Mouse (Mus musculus): Measurements from ENCODE around the gene Crebbp. TPM values are rescaled to one million over a fixed set of nuclear protein-coding genes. Genes with fewer than 3 reads are reported as not detected.
"Not testable (repeated sequence)": the region's sequence is repeated elsewhere in the genome, so short reads cannot be mapped to it uniquely, and the experiment has no call there.

Crebbp gene
- polyA plus RNA-seq (2016; fragmentation: Nextera tagmentation; extraction: Ambion mirVana), result 40.8 and 45.7 TPM in 2 replicates

DNA sequence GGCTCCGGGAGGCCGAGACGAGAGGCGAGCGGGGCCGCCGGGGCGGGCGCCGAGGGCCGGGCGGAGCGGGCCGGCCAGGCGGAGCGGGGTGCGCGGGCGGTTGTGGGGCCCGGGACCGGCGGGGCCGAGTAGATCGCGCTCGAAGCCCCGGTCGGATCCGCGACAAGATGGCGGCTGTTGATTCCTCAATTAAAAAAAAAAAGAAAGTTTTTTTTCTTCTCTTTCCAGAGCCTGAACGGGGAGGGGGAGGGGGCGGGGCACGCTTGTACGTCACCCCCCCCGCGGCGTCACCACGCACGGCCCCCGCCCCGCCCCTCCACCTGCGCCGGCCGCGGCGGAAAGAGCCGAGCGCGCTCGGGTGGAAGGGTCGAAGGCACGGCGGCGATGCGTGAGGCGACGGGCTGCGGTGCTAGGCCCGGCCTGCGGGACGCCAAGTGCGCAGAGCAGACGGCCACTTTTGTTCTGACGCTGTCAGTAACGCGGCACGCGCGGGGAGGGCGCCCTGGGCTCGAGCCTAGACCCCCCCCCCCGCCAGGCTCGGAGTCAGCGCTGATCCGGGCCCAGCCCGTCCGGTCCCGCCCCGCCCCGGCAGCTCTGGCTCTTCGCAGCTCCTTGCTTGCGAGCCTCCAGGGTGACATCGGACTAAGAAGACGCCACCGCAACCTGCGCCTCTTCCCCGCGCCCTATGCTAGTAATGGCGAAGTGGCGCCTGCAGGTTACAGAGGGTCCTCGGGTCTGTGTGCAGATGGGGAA, at the start of gene Crebbp:
Gene Crebbp, minus strand, starts transcription at position 199 of the 753 bp plus-strand sequence.
- under 1% methylated on average over 56 of the region's 92 CpGs for WGBS
- peak; percentile 93 for ATAC-seq (ENCODE audit: low FRiP score)

GRCm38 (mm10) chr16:4263486-4263885, 49.7 kb upstream of the Crebbp start:
- Histone ChIP-seq H3K4me3 (no peak overlapping the region), H3K36me3 (no peaks in the 10 kb centered on the region), H3K4me1 (peaks cover 9% of the 10 kb centered on the region), H3K9me3 (replicated peaks) (no peaks in the 10 kb centered on the region), H3K4me2 (replicated peaks) (no peak overlapping the region), H3K27ac (no peak overlapping the region), H3K27me3 (0 out of 2 replicates have a peak, but pooled peaks cover 3% of the 10 kb centered on the region), H3K9ac (no peak overlapping the region)
- WGBS, result 92% methylated on average over 3 of the region's 3 CpGs
- ATAC-seq (ENCODE audit: low FRiP score), result no peak

More for the DNA sequence above, at the start of gene Crebbp:
- H3K9me3 ChIP-seq (replicated peaks), result no peaks in the 10 kb centered on the region
- H3K4me2 ChIP-seq (replicated peaks), result peak within 1 kb of the TSS; percentile 78
- H3K36me3 ChIP-seq, result no peaks in the 10 kb centered on the region
- H3K4me3 ChIP-seq, result peak within 1 kb of the TSS; percentile 97
- H3K27me3 ChIP-seq, result peaks cover 11% of the 10 kb centered on the region
- H3K27ac ChIP-seq, result peak within 1 kb of the TSS; percentile 98
- peak within 1 kb of the TSS; percentile 94 for H3K9ac ChIP-seq
- H3K4me1 ChIP-seq, result peaks cover 22% of the 10 kb centered on the region

GRCm38 (mm10) chr16:4257546-4257945, 43.7 kb upstream of the Crebbp start:
- Histone ChIP-seq H3K9ac (no peak overlapping the region), H3K36me3 (no peaks in the 10 kb centered on the region), H3K4me2 (replicated peaks) (no peak overlapping the region), H3K27me3 (no peaks in the 10 kb centered on the region), H3K4me3 (no peak overlapping the region), H3K9me3 (replicated peaks) (no peaks in the 10 kb centered on the region), H3K27ac (no peak overlapping the region), H3K4me1 (no peaks in the 10 kb centered on the region)
- 90% methylated on average over 2 of the region's 2 CpGs for WGBS
- ATAC-seq (ENCODE audit: low FRiP score), result no peak

DNA sequence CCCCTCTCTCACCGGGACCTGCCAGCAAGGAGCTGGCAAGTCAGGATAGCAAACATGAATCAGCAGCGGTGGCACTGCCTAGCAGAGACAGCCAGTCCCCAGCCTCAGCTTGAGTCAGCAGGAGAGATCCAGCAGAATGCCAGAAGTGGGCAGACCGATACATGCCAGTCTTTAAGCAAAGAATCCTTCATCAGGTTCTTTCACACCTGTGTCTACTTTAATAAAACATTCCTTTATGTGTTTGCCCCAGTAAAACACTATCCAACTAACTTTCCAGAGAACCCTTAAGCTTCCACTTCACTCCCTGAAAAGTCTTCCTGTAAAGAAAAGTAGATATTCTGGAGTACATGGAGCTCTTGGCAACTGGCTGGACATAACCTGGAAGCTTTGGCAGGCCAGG, 35.0 kb upstream of the Crebbp start:
- WGBS, result 90% methylated on average over 3 of the region's 3 CpGs
- Histone ChIP-seq H3K9me3 (replicated peaks) (peaks cover 11% of the 10 kb centered on the region; the same call in 1 of the 2 replicates), H3K4me1 (no peaks in the 10 kb centered on the region), H3K36me3 (no peaks in the 10 kb centered on the region), H3K27me3 (no peaks in the 10 kb centered on the region), H3K27ac (no peak overlapping the region), H3K9ac (no peak overlapping the region), H3K4me2 (replicated peaks) (no peak overlapping the region), H3K4me3 (no peak overlapping the region)
- no peak for ATAC-seq (ENCODE audit: low FRiP score)

DNA sequence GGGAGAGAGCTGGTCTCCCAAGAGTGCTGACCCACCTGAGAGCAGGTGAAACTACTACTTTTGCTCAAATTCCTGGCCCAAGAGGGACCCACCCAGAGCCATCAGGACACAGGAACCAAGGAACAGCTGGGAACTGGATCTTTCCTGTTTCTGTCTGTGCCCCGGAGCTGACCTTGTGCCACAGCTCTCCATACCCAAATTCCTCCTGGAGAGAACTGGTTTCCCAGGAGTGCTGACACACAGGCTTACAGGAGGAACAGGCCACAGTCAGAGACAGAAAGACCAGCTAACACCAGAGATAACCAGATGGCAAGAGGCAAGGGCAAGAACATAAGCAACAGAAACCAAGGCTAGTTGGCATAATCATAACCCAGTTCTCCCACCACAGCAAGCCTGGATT, 31.4 kb upstream of the Crebbp start:
- H3K4me3 ChIP-seq; H3K4me2 ChIP-seq (replicated peaks); H3K27me3 ChIP-seq; H3K36me3 ChIP-seq; ATAC-seq (ENCODE audit: low FRiP score); H3K9me3 ChIP-seq (replicated peaks); H3K9ac ChIP-seq; H3K27ac ChIP-seq; H3K4me1 ChIP-seq: not testable (repeated sequence)
- 100% methylated on average over 1 of the region's 1 CpGs for WGBS

GRCm38 (mm10) chr16:4236131-4236530, 22.3 kb upstream of the Crebbp start:
- H3K9ac ChIP-seq, result no peak overlapping the region
- no peaks in the 10 kb centered on the region for H3K9me3 ChIP-seq (replicated peaks)
- H3K36me3 ChIP-seq, result no peaks in the 10 kb centered on the region
- H3K4me1 ChIP-seq, result no peaks in the 10 kb centered on the region
- H3K4me3 ChIP-seq, result no peak overlapping the region
- no peak overlapping the region for H3K4me2 ChIP-seq (replicated peaks)
- no peak overlapping the region for H3K27ac ChIP-seq
- 84% methylated on average over 4 of the region's 4 CpGs for WGBS
- no peak for ATAC-seq (ENCODE audit: low FRiP score)
- H3K27me3 ChIP-seq, result no peaks in the 10 kb centered on the region

DNA sequence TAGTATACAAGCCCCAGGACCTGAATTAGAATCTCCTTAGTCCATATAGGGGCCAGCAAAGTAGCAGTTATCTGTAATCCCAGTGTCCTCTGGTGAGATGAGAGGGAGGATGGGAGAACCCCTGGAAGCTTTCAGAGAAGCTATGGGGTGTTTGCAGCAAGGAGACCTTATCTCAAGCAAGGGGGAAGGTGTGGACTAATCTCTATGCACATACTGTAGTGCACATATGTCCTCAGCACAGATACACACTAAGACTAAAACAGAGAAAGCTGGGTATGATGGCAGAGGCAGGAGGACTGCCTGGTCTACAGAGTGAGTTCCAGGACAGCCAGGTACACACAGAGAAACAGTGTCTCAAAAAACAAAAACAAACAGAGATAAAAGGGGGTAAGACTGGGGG, 21.8 kb upstream of the Crebbp start:
- H3K9ac ChIP-seq, result no peak overlapping the region
- H3K4me1 ChIP-seq, result no peaks in the 10 kb centered on the region
- no peak overlapping the region for H3K27ac ChIP-seq
- no peaks in the 10 kb centered on the region for H3K27me3 ChIP-seq
- ATAC-seq (ENCODE audit: low FRiP score), result no peak
- H3K4me3 ChIP-seq, result no peak overlapping the region
- H3K4me2 ChIP-seq (replicated peaks), result no peak overlapping the region
- no peaks in the 10 kb centered on the region for H3K9me3 ChIP-seq (replicated peaks)
- no peaks in the 10 kb centered on the region for H3K36me3 ChIP-seq

- Histone ChIP-seq H3K4me3 (no peak overlapping the region), H3K27ac (no peak overlapping the region), H3K9ac (no peak overlapping the region), H3K9me3 (replicated peaks) (no peaks in the 10 kb centered on the region), H3K27me3 (no peaks in the 10 kb centered on the region), H3K4me1 (no peaks in the 10 kb centered on the region), H3K36me3 (no peaks in the 10 kb centered on the region), H3K4me2 (replicated peaks) (no peak overlapping the region)
- 85% methylated on average over 2 of the region's 2 CpGs for WGBS
- no peak for ATAC-seq (ENCODE audit: low FRiP score)
Measured at GRCm38 (mm10) chr16:4225841-4226240, 12.0 kb upstream of the Crebbp start.

DNA sequence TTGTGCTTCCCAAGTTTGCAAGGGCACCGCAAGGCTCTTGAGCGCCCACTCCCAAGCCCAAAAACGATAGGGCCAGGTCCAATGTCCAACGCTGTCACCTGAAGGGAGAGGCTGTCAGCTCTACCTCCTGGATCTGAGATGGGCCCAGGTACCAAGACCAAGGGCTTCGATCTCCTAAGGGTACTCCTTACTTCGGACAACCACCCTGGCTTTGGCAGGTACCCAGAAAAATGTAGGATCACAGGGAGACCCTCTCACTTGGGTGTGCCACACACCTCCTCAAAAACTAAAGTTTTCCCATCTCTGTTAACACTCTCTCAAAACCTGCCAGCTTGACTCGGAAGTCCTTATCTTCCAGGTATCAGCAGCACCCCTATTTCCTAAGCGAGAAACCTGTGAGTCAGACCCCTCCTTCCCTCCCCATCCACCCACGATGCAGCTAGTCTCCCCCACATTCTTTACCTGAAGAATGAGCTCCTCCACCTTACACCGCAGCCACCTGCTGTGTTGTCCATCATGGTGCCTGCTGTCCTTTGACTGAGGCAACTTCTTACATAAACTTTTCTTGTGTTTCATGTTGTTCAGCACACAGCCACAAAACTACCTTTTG, 939 bp upstream of the Crebbp start:
- peak; percentile 38 for ATAC-seq (ENCODE audit: low FRiP score)
- H3K36me3 ChIP-seq, result no peaks in the 10 kb centered on the region
- H3K4me1 ChIP-seq, result peaks cover 20% of the 10 kb centered on the region
- H3K27me3 ChIP-seq, result peaks cover 11% of the 10 kb centered on the region
- H3K27ac ChIP-seq, result peak overlapping the region; percentile 98; the same call in 1 of the 2 replicates
- H3K9me3 ChIP-seq (replicated peaks), result no peaks in the 10 kb centered on the region
- H3K4me3 ChIP-seq, result peak overlapping the region; percentile 97
- H3K9ac ChIP-seq, result peak overlapping the region; percentile 90
- 42% methylated on average over 10 of the region's 10 CpGs for WGBS
- peak overlapping the region; percentile 71 for H3K4me2 ChIP-seq (replicated peaks)

- ATAC-seq (ENCODE audit: low FRiP score), result peak; percentile 72
- H3K27me3 ChIP-seq, result peaks cover 11% of the 10 kb centered on the region
- H3K36me3 ChIP-seq, result no peaks in the 10 kb centered on the region
- peaks cover 22% of the 10 kb centered on the region for H3K4me1 ChIP-seq
- WGBS, result under 1% methylated on average over 72 of the region's 128 CpGs
- peak overlapping the region; percentile 97 for H3K4me3 ChIP-seq
- peak overlapping the region; percentile 78 for H3K4me2 ChIP-seq (replicated peaks)
- H3K27ac ChIP-seq, result peak overlapping the region; percentile 98
- peak overlapping the region; percentile 94 for H3K9ac ChIP-seq
- no peaks in the 10 kb centered on the region for H3K9me3 ChIP-seq (replicated peaks)
Measured at GRCm38 (mm10) chr16:4212963-4213798, 616 bp downstream of the Crebbp start.

DNA sequence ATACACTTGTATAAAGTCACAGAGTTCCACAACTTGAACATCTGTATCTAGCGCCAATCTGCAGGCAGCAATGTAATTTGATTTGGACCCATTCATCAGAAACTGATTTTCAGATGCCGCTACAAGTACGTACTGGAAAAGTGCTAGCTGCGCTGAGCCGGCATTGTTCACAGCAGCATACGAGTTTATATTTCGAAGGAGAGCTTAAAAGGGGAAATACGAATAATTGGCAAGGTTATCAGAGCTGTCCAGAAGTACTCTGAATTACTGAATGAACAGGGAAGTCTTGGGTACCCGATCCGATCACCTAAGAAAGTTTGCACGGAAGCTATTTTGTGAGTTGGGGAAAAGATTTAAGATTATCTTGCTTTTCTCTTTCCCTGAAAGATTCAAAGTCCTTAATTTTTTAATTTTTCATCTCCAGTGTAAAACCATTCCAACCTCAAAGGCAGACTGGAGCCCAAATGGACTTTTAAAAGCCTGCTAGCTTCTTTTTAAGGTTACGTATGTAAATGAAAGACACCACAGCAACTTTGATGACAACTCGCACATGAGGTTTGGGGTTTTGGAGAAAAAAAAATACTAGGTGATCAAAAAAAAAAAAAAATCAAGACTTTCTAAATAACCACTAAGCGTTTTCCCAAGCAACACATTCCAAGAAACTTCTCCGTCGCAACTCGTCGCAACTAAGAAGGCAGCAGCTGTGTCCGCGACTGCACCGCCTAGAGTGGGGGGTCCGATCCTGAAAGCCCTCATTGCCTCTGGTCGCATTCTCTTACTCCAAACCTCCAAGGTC, 1.4 kb downstream of the Crebbp start:
- ATAC-seq (ENCODE audit: low FRiP score), result no peak
- Histone ChIP-seq H3K4me2 (replicated peaks) (peak overlapping the region; percentile 78), H3K4me1 (peaks cover 22% of the 10 kb centered on the region), H3K27ac (0 out of 2 replicates have a peak overlapping the region, but pooled peaks have one; percentile 98), H3K36me3 (no peaks in the 10 kb centered on the region), H3K9me3 (replicated peaks) (no peaks in the 10 kb centered on the region), H3K27me3 (peaks cover 11% of the 10 kb centered on the region), H3K4me3 (peak overlapping the region; percentile 97), H3K9ac (peak overlapping the region; percentile 94)
- WGBS, result 10% methylated on average over 23 of the region's 23 CpGs
